Mouse (Mus musculus) thymus, postnatal 4 days (tissue): Measurements from ENCODE around the gene Il6st.
A peak's percentile ranks its signal among the peaks of the same experiment; 100 is the strongest.

Experiments
- DNase-seq: peaks from one replicate; pipeline ENCODE4 v3.0.0; 2021

Gene Il6st

DNA sequence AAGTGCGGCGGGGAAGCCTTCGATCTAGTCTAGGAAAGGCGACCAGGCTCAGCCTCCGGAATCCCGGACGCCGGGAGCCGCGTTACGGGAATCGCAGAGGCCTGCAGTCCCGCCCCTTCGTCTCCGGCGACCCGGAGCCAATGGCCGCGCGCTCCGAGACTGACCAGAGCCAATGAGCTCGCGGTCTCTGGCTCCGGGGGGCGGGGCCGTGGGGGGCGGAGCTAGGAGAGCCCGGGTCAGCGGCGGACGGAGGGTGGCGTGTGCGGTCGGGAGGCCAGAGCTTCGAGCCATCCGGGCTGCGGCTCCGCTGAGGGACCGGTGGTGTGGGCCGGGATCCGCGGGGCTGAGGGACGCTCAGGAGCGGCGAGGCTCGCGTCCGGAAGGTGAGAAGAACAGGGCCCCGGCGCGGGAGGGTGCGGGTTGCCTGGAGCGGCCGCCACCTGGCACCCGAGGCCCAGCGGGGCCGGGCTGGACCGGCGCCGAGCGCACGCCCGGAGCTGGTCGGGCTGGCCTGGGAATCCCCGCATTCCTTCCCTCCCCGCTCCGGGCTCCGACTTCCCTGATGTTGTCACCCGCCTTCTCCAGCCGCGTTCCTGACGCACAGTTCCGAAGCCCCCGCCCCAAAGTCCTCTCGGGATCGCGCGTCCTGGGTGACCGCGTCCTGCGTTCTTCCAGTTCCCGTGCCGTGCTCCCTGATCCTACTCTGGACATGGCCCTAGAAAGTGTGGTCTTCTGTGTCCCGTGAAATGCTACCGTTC, at the start of gene Il6st:
Gene Il6st, plus strand, starts transcription at position 203 of the 758 bp plus-strand sequence.
- DNase-seq: peak; percentile 96

GRCm38 (mm10) chr13:112415896-112416295, 48.0 kb upstream of the Il6st start:
- DNase-seq: no peak

- no peak for DNase-seq
Measured at GRCm38 (mm10) chr13:112416410-112417162, 47.3 kb upstream of the Il6st start.

GRCm38 (mm10) chr13:112417163-112417523, 46.7 kb upstream of the Il6st start:
- no peak for DNase-seq

- DNase-seq: peak; percentile 51
Measured at GRCm38 (mm10) chr13:112417861-112418423, 45.9 kb upstream of the Il6st start.

- peak; percentile 51 for DNase-seq
Measured at GRCm38 (mm10) chr13:112418595-112418994, 45.3 kb upstream of the Il6st start.

DNA sequence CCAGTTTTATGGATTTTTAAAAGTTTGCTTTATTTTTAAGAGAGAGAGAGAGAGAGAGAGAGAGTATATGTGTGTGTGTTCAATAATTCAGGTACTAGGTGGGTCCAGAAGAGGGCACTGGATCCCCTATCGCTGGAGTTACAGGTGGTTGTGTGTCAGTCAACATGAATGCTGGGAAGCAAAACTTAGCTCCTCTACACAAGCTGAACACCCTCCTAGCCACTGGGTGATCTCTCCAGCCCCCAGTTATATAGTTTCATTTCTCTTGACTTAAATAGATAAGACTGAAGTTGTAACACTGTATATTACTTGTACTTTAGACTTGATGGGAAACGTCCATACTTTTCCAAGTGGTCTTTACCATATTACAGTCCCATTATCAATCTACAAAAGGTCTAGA, 39.7 kb upstream of the Il6st start:
- peak; percentile 67 for DNase-seq

- peak; percentile 64 for DNase-seq
Measured at GRCm38 (mm10) chr13:112424635-112425034, 39.2 kb upstream of the Il6st start.

GRCm38 (mm10) chr13:112425181-112425654, 38.7 kb upstream of the Il6st start:
- DNase-seq: peak; percentile 57

GRCm38 (mm10) chr13:112426265-112427135, 37.4 kb upstream of the Il6st start:
- peak; percentile 65 for DNase-seq

DNA sequence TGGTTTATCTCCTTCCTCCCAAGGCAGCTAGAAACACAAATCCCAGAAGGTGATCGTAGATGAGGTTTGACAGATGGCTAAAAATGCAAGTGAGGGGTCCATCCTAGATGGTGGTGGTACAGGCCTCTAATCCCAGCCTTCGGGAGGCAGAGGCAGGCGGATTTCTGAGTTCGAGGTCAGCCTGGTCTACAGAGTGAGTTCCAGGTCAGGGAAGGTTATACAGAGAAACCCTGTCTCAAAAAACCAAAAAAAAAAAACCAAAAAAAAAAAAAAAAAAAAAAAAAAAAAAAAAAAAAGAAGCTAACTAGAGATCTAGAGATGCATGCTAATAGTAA, 36.8 kb upstream of the Il6st start:
- peak; percentile 39 for DNase-seq

- peak; percentile 67 for DNase-seq
Measured at GRCm38 (mm10) chr13:112427521-112427920, 36.3 kb upstream of the Il6st start.

DNA sequence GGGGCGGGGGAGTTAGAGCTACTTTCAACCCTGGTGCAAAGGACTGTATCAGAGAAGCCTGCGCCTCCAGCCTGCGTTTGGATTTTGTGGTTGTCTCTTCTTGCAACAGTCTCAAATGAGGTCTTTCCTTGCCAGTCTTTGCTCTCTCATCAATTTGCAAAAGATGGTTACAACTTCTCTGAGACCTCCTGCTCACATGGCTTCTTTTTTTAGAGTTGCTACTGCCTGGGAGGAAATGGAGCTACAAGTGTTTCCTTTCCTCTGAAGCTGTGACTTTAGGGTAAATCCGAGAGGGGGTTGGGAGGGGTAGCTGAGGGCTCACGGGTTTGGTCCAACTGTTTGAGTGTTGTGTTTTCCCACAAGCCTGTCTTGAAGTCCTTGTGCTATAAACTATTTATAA, 30.6 kb upstream of the Il6st start:
- peak; percentile 60 for DNase-seq

DNA sequence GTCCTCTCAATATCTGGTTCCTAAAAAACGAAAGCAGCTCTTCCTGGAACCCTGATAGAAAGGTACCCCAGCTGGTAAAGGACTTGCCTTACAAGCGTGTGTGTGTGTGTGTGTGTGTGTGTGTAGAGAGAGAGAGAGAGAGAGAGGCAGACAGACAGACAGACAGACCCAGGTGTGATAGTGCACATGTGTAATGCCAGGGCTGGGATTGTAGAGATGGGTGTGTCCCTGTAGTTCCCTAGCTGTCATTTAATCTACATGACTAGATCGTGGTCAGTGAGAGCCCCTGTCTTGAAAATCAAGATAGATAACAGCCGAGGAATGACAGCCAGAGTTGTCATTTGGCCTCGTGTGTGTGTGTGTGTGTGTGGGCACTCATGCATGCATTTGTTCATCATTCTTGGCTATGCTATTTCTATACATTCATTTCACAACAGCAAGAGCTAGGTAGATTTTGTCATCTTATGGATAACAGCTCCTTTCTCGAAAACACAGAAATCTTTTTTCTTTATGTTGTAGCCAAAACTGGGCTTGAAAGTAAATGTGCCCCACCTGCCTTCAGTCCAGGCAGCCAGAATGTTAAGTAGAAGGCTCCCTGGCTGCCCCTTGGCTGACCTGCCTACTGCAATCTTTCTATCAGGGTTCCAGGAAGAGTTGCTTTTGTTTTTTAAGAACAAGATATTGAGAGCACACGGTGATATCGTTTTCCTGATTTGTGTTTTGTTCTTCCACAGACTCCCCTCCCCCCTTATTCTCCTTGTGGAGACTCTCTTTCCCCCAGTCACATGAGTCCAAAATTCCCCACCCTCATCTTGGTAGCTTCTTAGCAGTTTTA, 28.4 kb upstream of the Il6st start:
- DNase-seq: peak; percentile 14

DNA sequence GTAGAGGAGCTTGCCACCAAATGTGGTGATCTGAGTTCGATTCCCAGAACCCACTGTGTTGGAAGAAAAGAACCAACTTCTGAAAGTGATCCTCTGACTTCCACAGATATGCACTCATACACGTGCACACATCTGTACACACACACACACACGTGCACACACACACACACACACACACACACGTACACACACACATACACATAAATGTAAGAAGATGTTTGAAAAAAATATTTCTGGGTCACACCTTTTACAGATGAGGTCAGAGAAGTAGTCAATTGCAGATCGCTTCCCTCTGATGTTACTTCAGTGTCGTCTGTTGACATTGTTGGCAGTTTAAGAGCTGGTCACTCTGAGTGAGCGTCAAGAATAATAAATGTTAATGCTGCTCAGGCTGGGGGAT, 27.6 kb upstream of the Il6st start:
- DNase-seq: peak; percentile 2

- peak; percentile 53 for DNase-seq
Measured at GRCm38 (mm10) chr13:112438001-112438868, 25.6 kb upstream of the Il6st start.

DNA sequence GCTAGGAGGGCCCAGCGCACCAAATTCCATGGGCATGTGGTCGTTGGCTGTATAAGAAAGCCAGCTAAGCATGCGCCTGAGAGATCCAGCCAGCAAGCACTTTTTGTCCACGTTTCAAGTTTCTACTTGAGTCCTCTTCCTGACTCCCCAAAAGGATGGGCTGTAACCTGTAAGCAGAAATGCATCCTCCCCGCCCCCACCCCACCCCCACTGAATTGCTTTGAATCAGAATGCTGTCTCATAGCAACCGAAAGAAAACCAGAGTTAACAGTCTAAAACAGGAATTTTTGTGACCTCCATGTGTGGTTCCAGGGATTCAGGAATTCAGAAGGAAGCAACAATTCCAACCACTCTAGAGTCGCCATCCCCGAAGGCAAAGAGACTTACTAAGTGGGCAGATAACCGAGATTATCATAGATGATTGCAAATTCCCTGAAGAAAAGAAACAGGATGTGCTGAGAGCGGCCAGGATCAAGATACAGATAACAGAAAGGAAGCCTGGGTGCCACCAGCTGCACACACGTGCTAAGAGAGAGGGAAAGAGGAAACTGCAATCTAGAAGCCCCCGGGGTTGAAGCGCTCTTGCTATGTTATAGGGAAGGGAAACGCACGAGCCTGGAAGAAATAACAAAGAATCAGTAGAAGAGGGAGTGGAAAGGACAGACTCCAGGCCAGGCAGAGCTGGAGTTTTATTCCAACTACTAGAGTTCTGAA, 24.6 kb upstream of the Il6st start:
- DNase-seq: peak; percentile 57

DNA sequence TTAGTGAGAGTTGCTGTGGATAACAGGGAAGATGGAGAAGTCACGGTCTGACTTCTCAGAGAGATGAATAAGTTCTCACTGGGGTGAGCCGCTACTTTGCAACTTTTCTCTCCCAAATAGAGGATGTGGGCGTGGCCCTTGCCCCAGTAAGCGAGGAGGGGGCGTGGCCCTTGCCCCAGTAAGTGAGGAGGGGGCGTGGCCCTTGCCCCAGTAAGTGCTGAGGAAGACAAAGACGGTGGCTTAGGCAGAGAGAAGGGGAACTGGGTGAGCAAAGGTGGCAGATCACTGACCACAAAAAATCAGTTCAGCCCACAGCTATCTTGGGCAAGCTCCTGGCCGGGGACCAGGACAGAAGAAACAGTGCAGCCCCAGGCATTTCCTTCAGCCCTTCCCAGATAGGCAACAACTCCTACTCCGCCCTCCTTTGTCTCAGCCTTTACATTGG, 23.9 kb upstream of the Il6st start:
- DNase-seq: peak; percentile 97

- peak; percentile 7 for DNase-seq
Measured at GRCm38 (mm10) chr13:112440668-112441067, 23.2 kb upstream of the Il6st start.

DNA sequence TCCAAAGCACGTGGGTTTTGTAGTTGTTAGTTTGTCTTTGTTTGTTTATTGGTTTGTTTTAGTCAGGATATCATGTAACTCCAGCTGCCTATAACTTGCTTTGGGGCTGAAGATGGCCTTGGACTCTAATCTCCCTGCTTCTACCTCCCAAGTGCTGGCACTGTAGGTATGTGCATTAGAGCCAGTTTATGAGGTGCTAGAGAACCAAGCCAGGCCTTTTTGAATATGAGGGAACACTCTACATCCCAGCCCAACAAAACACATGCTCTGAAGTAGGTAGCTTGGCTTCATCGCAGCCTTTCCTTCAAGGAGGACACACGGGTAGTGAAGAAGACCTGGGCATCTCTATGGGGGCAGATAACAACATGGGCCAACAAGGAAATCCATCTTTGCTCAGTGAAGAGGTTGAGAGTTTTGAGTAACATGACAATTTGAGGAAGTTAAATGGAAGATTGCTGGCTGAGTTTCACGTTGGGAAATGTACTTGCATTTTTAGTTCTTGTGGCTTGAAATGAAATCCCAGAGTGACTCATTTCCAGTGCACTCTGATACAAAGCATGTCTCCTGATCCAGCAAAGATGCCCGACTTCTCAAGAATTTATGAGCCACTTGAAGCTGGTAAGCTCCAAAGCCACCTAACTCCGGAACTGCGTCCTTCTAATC, 20.9 kb upstream of the Il6st start:
- DNase-seq: peak; percentile 2
